Mouse (Mus musculus) Patski (cell line): ENCODE results near the gene Spon1. TPM values are rescaled to one million over a fixed set of nuclear protein-coding genes. Genes with fewer than 3 reads are reported as not detected.

Source experiments
- ATAC-seq: fragments of 100-300 bp; one replicate; pipeline ENCODE4 v1.8.0; 2021
- CTCF ChIA-PET: fragments of 350-600 bp; sonication (Branson Sonifier 250); formaldehyde crosslinking; loops from one replicate; lab custom pipeline; 2022; ENCODE audit warnings: inconsistent platforms; lab: Charles Lee
- POLR2A ChIA-PET: fragments of 350-600 bp; sonication (Branson Sonifier 250); formaldehyde crosslinking; loops from one replicate; lab custom pipeline; 2022; ENCODE audit warnings: antibody characterized with exemption, inconsistent platforms; lab: Charles Lee
- DNase-seq: peaks from one replicate; pipeline ENCODE4 v3.0.0-alpha.2; 2011; ENCODE audit warnings: low read depth, low spot score
- H3K27me3 ChIP-seq: fragments of 371-371 bp; one replicate; pipeline ENCODE4 v1.5.1; 2021
- CTCF ChIP-seq: fragments of 100-300 bp; IDR thresholded peaks from one replicate; pipeline ENCODE4 v1.5.1; 2021
- in situ Hi-C: fragments of 300-500 bp; cut with MboI; formaldehyde crosslinking; loops from 3 replicates; pipeline ENCODE4 v1.11.1; 2018; ENCODE audit warnings: low pct_unique_long_range_greater_than_20kb, mixed read lengths
- polyA plus RNA-seq: library from polyadenylated mRNA; unstranded; gene quantifications from one replicate; pipeline ENCODE4 v1.2.3, GENCODE M21; 2021

Spon1 gene
- polyA plus RNA-seq, 1 experiment from 2014 or later, result 0.33 TPM

GRCm38 (mm10) chr7:113756616-113757015, 9.2 kb upstream of the Spon1 start:
- H3K27me3 ChIP-seq, result no peaks in the 10 kb centered on the region
- POLR2A ChIA-PET, result no interaction called here
- no peak for ATAC-seq
- CTCF ChIA-PET, result interaction anchor here (3.2 kb wide), 1 partner anchor 9 kb away, joined by 19 read pairs; no protein-coding TSS in a partner anchor
- no peak for TF ChIP-seq CTCF
- in situ Hi-C loops, result loop anchor here (25.0 kb wide), 1 partner anchor 456 kb away; no protein-coding TSS in a partner anchor
- no peak for DNase-seq

DNA sequence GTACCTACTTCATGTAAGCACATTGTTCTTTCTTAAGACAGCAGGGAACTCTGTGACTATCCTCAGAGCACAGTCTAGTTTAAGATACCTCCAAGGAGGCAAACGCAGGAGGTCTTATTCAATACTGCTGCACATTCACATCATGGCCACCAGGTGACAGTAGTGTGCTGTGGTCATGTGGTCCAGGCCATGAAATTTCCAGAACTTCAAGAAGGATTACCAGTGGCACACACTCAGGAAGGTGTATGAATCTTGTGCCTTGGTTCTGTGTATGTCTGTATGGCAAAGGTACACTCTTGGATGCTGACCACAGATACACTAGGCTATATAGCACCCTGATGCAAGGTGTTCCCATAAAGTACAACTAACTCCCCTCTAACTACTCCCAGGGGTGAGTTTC, 6.6 kb upstream of the Spon1 start:
- POLR2A ChIA-PET, result no interaction called here
- peak; percentile 96 for TF ChIP-seq CTCF
- ATAC-seq (no peak), DNase-seq (no peak)
- in situ Hi-C loops, result loop anchor here (25.0 kb wide), 1 partner anchor 453 kb away; no protein-coding TSS in a partner anchor
- no peaks in the 10 kb centered on the region for H3K27me3 ChIP-seq
- CTCF ChIA-PET, result interaction anchor here (0.6 to 3.2 kb wide), 8 partner anchors 8 to 263 kb away, joined by 3 to 19 read pairs (median 4); no protein-coding TSS in a partner anchor

DNA sequence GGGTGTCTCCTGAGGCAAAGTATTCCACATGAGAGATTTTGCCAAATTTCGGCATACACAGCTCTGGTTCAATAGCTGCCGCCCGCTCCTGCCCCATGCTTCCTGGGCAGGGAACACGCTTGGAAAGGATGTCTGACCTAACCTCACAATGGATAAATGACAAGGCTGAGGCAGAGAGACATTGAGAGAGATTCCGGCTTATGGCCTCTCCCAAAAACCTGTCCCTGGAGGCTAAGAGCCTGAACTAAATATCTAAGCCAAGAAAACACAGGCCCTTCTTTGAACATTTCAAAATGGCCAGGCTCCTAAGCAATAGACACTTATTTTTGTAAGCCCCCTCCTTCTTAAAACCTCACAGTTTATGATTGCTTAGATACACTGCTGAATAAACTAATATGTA, 665 bp upstream of the Spon1 start:
- in situ Hi-C loops, result loop anchor here (25.0 kb wide), 1 partner anchor 447 kb away; no protein-coding TSS in a partner anchor
- no peak for DNase-seq
- ATAC-seq, result no peak
- ChIA-PET POLR2A (no interaction called here), CTCF (interaction anchor here (2.6 kb wide), 1 partner anchor 9 kb away, joined by 9 read pairs; no protein-coding TSS in a partner anchor)
- no peak for TF ChIP-seq CTCF
- H3K27me3 ChIP-seq, result no peaks in the 10 kb centered on the region

- in situ Hi-C loops, result loop anchor here (25.0 kb wide), 1 partner anchor 446 kb away; no protein-coding TSS in a partner anchor
- CTCF ChIA-PET, result no interaction called here
- DNase-seq (no peak), ATAC-seq (no peak)
- TF ChIP-seq CTCF, result no peak
- POLR2A ChIA-PET, result no interaction called here
- H3K27me3 ChIP-seq, result no peaks in the 10 kb centered on the region
These were observed 722 bp downstream of the Spon1 start for GRCm38 (mm10) chr7:113766498-113766941.

GRCm38 (mm10) chr7:113767546-113767945, 1.7 kb downstream of the Spon1 start:
- ATAC-seq, result no peak
- no peak for DNase-seq
- CTCF ChIA-PET, result no interaction called here
- TF ChIP-seq CTCF, result no peak
- H3K27me3 ChIP-seq, result no peaks in the 10 kb centered on the region
- POLR2A ChIA-PET, result interaction anchor here (0.6 kb wide), 1 partner anchor 51 kb away, joined by 3 read pairs; no protein-coding TSS in a partner anchor
- in situ Hi-C loops, result loop anchor here (25.0 kb wide), 1 partner anchor 445 kb away; no protein-coding TSS in a partner anchor

GRCm38 (mm10) chr7:113768174-113768935, 2.6 kb downstream of the Spon1 start:
- no peak for TF ChIP-seq CTCF
- ChIA-PET POLR2A (interaction anchor here (0.5 kb wide), 1 partner anchor 400 kb away, joined by 3 read pairs; no protein-coding TSS in a partner anchor), CTCF (no interaction called here)
- DNase-seq, result no peak
- no peak for ATAC-seq
- in situ Hi-C loops, result loop anchor here (25.0 kb wide), 1 partner anchor 444 kb away; no protein-coding TSS in a partner anchor
- no peaks in the 10 kb centered on the region for H3K27me3 ChIP-seq

DNA sequence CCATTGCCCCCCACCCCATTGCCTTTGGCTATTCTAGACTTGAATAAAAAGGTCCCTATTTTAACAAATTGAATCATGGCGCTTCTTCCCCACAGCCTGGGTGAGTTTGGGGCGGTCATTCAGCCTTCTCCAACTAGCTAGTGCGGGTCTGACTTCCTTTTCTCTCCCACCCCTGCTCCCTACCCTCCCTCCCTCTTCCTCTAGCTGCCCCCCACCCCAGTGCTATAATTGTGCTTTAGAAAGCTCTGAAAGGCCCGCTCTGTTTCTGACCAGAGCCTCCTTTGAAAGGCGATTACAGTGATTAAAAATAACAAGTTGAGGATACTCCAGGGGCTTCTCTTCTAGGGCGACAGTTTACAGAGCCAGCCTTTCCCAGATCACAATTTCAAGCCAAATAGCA, 3.5 kb downstream of the Spon1 start:
- in situ Hi-C loops, result loop anchor here (25.0 kb wide), 1 partner anchor 443 kb away; no protein-coding TSS in a partner anchor
- no peaks in the 10 kb centered on the region for H3K27me3 ChIP-seq
- POLR2A ChIA-PET, result no interaction called here
- CTCF ChIA-PET, result no interaction called here
- DNase-seq (no peak), ATAC-seq (no peak)
- TF ChIP-seq CTCF, result no peak

DNA sequence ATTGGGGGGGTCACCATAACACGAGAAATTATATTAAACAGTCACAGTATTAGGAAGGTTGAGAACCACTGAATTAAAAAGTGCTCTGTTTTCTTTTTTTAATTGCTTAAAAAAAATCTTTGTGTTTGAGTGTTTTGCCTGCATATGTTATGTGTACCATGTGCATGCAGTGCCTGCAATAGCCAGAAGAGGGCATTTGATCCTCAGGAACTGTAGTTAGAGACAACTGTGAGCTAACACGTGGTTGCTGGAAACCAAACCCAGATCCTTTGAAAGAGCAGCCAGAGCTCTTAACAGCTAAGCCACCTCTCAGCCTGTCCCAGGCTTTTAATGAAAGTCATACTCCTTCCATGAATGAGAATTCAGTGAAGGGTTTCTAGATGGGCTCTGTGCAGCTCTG, 6.3 kb downstream of the Spon1 start:
- no peak for DNase-seq
- no peak for ATAC-seq
- ChIA-PET CTCF (no interaction called here), POLR2A (no interaction called here)
- TF ChIP-seq CTCF, result no peak
- no peaks in the 10 kb centered on the region for H3K27me3 ChIP-seq
- in situ Hi-C loops, result loop anchor here (25.0 kb wide), 1 partner anchor 440 kb away; no protein-coding TSS in a partner anchor

DNA sequence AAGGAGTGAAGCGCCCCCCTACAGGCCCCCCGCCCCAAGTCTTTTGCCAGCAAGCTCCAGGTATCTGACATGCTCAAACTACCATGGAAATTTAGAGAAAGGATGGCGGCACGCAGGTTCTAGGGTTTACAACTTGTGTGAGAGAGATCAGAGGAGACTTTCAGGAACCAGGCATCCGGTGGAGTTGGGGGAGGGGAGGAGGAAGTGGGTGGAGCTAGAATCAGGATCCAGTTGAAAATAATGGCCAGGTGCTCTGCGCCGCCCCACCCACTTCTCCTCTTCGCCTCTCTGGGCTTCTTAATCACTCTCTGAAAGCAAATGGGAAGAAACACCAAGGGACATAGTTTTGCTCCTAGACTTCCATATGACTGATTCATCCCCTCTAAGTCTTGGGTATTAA, 7.6 kb downstream of the Spon1 start:
- no peak for TF ChIP-seq CTCF
- no peak for DNase-seq
- POLR2A ChIA-PET, result interaction anchor here (0.7 kb wide), 1 partner anchor 103 kb away, joined by 5 read pairs; no protein-coding TSS in a partner anchor
- ATAC-seq, result no peak
- in situ Hi-C loops, result loop anchor here (25.0 kb wide), 1 partner anchor 439 kb away; no protein-coding TSS in a partner anchor
- CTCF ChIA-PET, result interaction anchor here (1.0 to 1.8 kb wide), 4 partner anchors 10 to 237 kb away, joined by 3 to 9 read pairs (median 4); no protein-coding TSS in a partner anchor
- no peaks in the 10 kb centered on the region for H3K27me3 ChIP-seq

GRCm38 (mm10) chr7:113774039-113774438, 8.2 kb downstream of the Spon1 start:
- TF ChIP-seq CTCF, result peak; percentile 82
- ChIA-PET CTCF (interaction anchor here (1.0 to 1.8 kb wide), 4 partner anchors 10 to 236 kb away, joined by 3 to 9 read pairs (median 4); no protein-coding TSS in a partner anchor), POLR2A (interaction anchor here (0.6 to 0.7 kb wide), 2 partner anchors 104 to 430 kb away, joined by 4 to 5 read pairs; no protein-coding TSS in a partner anchor)
- DNase-seq (no peak), ATAC-seq (no peak)
- no peaks in the 10 kb centered on the region for H3K27me3 ChIP-seq
- in situ Hi-C loops, result loop anchor here (25.0 kb wide), 1 partner anchor 438 kb away; no protein-coding TSS in a partner anchor
